Mouse (Mus musculus): Measurements from ENCODE around the gene Dclk1.

GRCm38 (mm10) chr3:55350194-55350593 lies 108.0 kb downstream of the Dclk1 start:
- TF ChIP-seq CTCF (IDR thresholded peaks at IDR 0.05; ENCODE audit: control insufficient read depth, insufficient read depth, insufficient read length) (no peak), MYOD1 (IDR thresholded peaks at IDR 0.05; ENCODE audit: control insufficient read depth, insufficient read length, low read depth) (no peak)
